Mouse (Mus musculus) CH12.LX (cell line): ENCODE data around the gene Olfr642. TPM values are rescaled to one million over a fixed set of nuclear protein-coding genes. Genes with fewer than 3 reads are reported as not detected.

ENCODE experiments used
- DNase-seq: peaks from one replicate; pipeline ENCODE4 v3.0.0-alpha.2; 2013; ENCODE audit errors: extremely low read depth
- H3K27ac ChIP-seq: 2 replicates; pipeline ENCODE4 v1.5.1; 2012; ENCODE audit warnings: low read depth, mild to moderate bottlenecking, control low read depth, moderate library complexity; ENCODE audit not compliant: insufficient read depth
- H3K27me3 ChIP-seq: replicated peaks from 2 replicates; pipeline ENCODE3; 2012; ENCODE audit warnings: inconsistent platforms
- H3K36me3 ChIP-seq, 2 experiments: replicated peaks in 1 of 2; 2 replicates each; pipeline versions ENCODE3 to v1.6.1; 2012; ENCODE audit warnings: inconsistent platforms in 1 of 2, low read length in 1 of 2, mild to moderate bottlenecking in 1 of 2, mixed read lengths in 1 of 2, moderate library complexity in 1 of 2; ENCODE audit not compliant: control insufficient read depth in 1 of 2, insufficient read depth in 1 of 2
- H3K4me1 ChIP-seq, 2 experiments: 2 replicates each; pipeline ENCODE4 v1.6.1; 2012; ENCODE audit warnings: inconsistent platforms in 1 of 2, moderate library complexity in 1 of 2; ENCODE audit not compliant: insufficient read depth in 2 of 2, control insufficient read depth in 1 of 2
- H3K4me2 ChIP-seq: 2 replicates; pipeline ENCODE4 v1.6.1; 2012; ENCODE audit warnings: low read depth, mild to moderate bottlenecking, control low read depth; ENCODE audit not compliant: poor library complexity, insufficient read depth, severe bottlenecking
- H3K4me3 ChIP-seq, 3 experiments: fragments of 150-350 bp in 1 of 3; sonication (generic) in 1 of 3; replicated peaks in 1 of 3; 2 replicates each; pipeline versions ENCODE3 to v1.5.1; 2011 to 2012; ENCODE audit warnings: low read depth in 2 of 3, low read length in 2 of 3, mild to moderate bottlenecking in 2 of 3, moderate library complexity in 2 of 3, control low read depth in 1 of 3, improper control_type of control experiment in 1 of 3, inconsistent platforms in 1 of 3, mixed read lengths in 1 of 3; ENCODE audit not compliant: poor library complexity in 1 of 3
- H3K79me2 ChIP-seq: replicated peaks from 2 replicates; pipeline ENCODE4 v1.6.1; 2012; ENCODE audit warnings: mild to moderate bottlenecking, moderate library complexity; ENCODE audit not compliant: control insufficient read depth, poor library complexity, insufficient read depth, severe bottlenecking; ENCODE audit errors: extremely low read depth
- H3K9ac ChIP-seq: 2 replicates; pipeline ENCODE4 v1.6.1; 2012; ENCODE audit warnings: low read depth, mild to moderate bottlenecking, control low read depth, moderate library complexity; ENCODE audit not compliant: insufficient read depth
- H3K9me3 ChIP-seq: replicated peaks from 2 replicates; pipeline ENCODE3; 2012; ENCODE audit warnings: low read length, inconsistent platforms, mixed read lengths
- BHLHE40 ChIP-seq: IDR thresholded peaks from 2 replicates; pipeline ENCODE4 v1.6.1; 2011; ENCODE audit warnings: mild to moderate bottlenecking, low read depth, low read length, improper control_type of control experiment
- CHD2 ChIP-seq: IDR thresholded peaks from 2 replicates; pipeline ENCODE4 v1.6.1; 2011; ENCODE audit warnings: low read length, improper control_type of control experiment
- EP300 ChIP-seq: IDR thresholded peaks from 2 replicates; pipeline ENCODE4 v1.6.1; 2011; ENCODE audit warnings: low read length, improper control_type of control experiment
- MEF2A ChIP-seq: IDR thresholded peaks from 2 replicates; pipeline ENCODE4 v1.6.1; 2014; ENCODE audit warnings: low read depth, mild to moderate bottlenecking, inconsistent platforms, low read length, improper control_type of control experiment, borderline replicate concordance
- NELFE ChIP-seq: IDR thresholded peaks from 2 replicates; pipeline ENCODE4 v1.6.1; 2011; ENCODE audit warnings: low read depth, low read length, improper control_type of control experiment
- PAX5 ChIP-seq: IDR thresholded peaks from 2 replicates; pipeline ENCODE4 v1.6.1; 2012; ENCODE audit warnings: low read length, inconsistent platforms, mixed read lengths
- RCOR1 ChIP-seq: conservative IDR thresholded peaks from 2 replicates; pipeline ENCODE4 v1.6.1; 2012; ENCODE audit warnings: low read depth, mild to moderate bottlenecking, inconsistent platforms, low read length, improper control_type of control experiment
- TCF12 ChIP-seq: IDR thresholded peaks from 2 replicates; pipeline ENCODE4 v1.6.1; 2014; ENCODE audit warnings: low read depth, mild to moderate bottlenecking, inconsistent platforms, low read length, improper control_type of control experiment
- USF1 ChIP-seq: IDR thresholded peaks from 2 replicates; pipeline ENCODE4 v1.6.1; 2014; ENCODE audit warnings: low read depth, mild to moderate bottlenecking, inconsistent platforms, low read length, improper control_type of control experiment
- USF2 ChIP-seq: conservative IDR thresholded peaks from 2 replicates; pipeline ENCODE4 v1.6.1; 2011; ENCODE audit warnings: low read depth, low read length, improper control_type of control experiment
- ZC3H11A ChIP-seq: IDR thresholded peaks from 2 replicates; pipeline ENCODE4 v1.6.1; 2012; ENCODE audit warnings: low read depth, mild to moderate bottlenecking, inconsistent platforms, low read length, improper control_type of control experiment
- ZKSCAN1 ChIP-seq: IDR thresholded peaks from 2 replicates; pipeline ENCODE4 v1.6.1; 2012; ENCODE audit warnings: low read depth, inconsistent platforms, low read length, improper control_type of control experiment, borderline replicate concordance
- ZMIZ1 ChIP-seq: IDR thresholded peaks from 2 replicates; pipeline ENCODE4 v1.6.1; 2012; ENCODE audit warnings: low read depth, mild to moderate bottlenecking, inconsistent platforms, low read length, improper control_type of control experiment
- ZNF384 ChIP-seq: IDR thresholded peaks from 2 replicates; pipeline ENCODE4 v1.6.1; 2012; ENCODE audit warnings: low read depth, low read length, improper control_type of control experiment, inconsistent platforms
- dilution Hi-C: fragments of 300-500 bp; cut with MboI; formaldehyde crosslinking; loops from 2 replicates; pipeline ENCODE4 v1.14.3; 2020; ENCODE audit warnings: low sequenced_read_pairs; ENCODE audit not compliant: extremely low pct_unique_long_range_greater_than_20kb, extremely low pct_ligation_motif_present
- in situ Hi-C: fragments of 300-500 bp; cut with MboI; formaldehyde crosslinking; loops from 3 replicates; pipeline ENCODE4 v1.14.3; 2019; ENCODE audit warnings: low sequenced_read_pairs, low pct_ligation_motif_present, low pct_unique_long_range_greater_than_20kb, mixed read lengths
- polyA plus RNA-seq: library from polyadenylated mRNA; unstranded; fragments of >175 nt; gene quantifications from 2 replicates; pipeline ENCODE4 v1.2.1, GENCODE M21; 2012; ENCODE audit warnings: low read depth; ENCODE audit not compliant: insufficient read length
- total RNA-seq, 2 experiments: library from RNA; depleted of rRNA; stranded (reverse); fragments of 300-350 nt in 1 of 2; fragments of >200 nt in 1 of 2; gene quantifications; 2 replicates each; pipeline ENCODE4 v1.2.3; 2012 to 2014

Olfr642 gene
- total and polyA plus RNA-seq, 3 experiments = not detected

GRCm38 (mm10) chr7:103998446-103998845 is 54.0 kb downstream of the Olfr642 start, which contains the start of gene Olfr638:
Olfr638 (plus strand) TSS chr7:103998746.
- Histone ChIP-seq H3K4me2 (no peak within 1 kb of the TSS), H3K79me2 (no peaks in the 10 kb centered on the region), H3K4me1 (no peaks in the 10 kb centered on the region), H3K4me3 (no peak within 1 kb of the TSS), H3K9me3 (no peaks in the 10 kb centered on the region), H3K9ac (no peak within 1 kb of the TSS), H3K36me3 (no peaks in the 10 kb centered on the region), H3K27ac (no peak within 1 kb of the TSS), H3K27me3 (no peaks in the 10 kb centered on the region)
- no peak for DNase-seq
- dilution Hi-C loops = no loop called here
- in situ Hi-C loops = no loop called here
- no peak for TF ChIP-seq ZKSCAN1
- no peak for TF ChIP-seq TCF12
- TF ChIP-seq ZMIZ1 = no peak
- TF ChIP-seq PAX5 = no peak
- TF ChIP-seq EP300 = no peak
- no peak for TF ChIP-seq BHLHE40
- no peak for TF ChIP-seq ZNF384
- TF ChIP-seq USF2 = no peak
- TF ChIP-seq NELFE = no peak
- TF ChIP-seq RCOR1 = no peak
- no peak for TF ChIP-seq ZC3H11A
- TF ChIP-seq CHD2 = no peak
- TF ChIP-seq MEF2A = no peak
- TF ChIP-seq USF1 = no peak

Other genes with a start within 250 kb of the Olfr642 start
Only the 20 nearest of the 30 such genes appear.
- not detected in 2 replicates for gene Olfr65, start 149.2 kb downstream of the Olfr642 start, total RNA-seq (2012; rRNA removed)
- not detected in 2 replicates for gene Olfr65, start 149.2 kb downstream of the Olfr642 start, total RNA-seq (2014; rRNA removed)
- not detected in 2 replicates for gene Olfr65, start 149.2 kb downstream of the Olfr642 start, polyA plus RNA-seq
- gene Olfr631, start 123.8 kb downstream of the Olfr642 start, total RNA-seq (2012; rRNA removed) = not detected in 2 replicates
- gene Olfr631, start 123.8 kb downstream of the Olfr642 start, total RNA-seq (2014; rRNA removed) = not detected in 2 replicates
- not detected in 2 replicates for gene Olfr631, start 123.8 kb downstream of the Olfr642 start, polyA plus RNA-seq
- gene Olfr632, start 118.3 kb downstream of the Olfr642 start, total RNA-seq (2012; rRNA removed) = not detected in 2 replicates
- not detected in 2 replicates for gene Olfr632, start 118.3 kb downstream of the Olfr642 start, total RNA-seq (2014; rRNA removed)
- not detected in 2 replicates for gene Olfr632, start 118.3 kb downstream of the Olfr642 start, polyA plus RNA-seq
- not detected in 2 replicates for gene Olfr633, start 108.2 kb downstream of the Olfr642 start, total RNA-seq (2012; rRNA removed)
- gene Olfr633, start 108.2 kb downstream of the Olfr642 start, total RNA-seq (2014; rRNA removed) = not detected in 2 replicates
- gene Olfr633, start 108.2 kb downstream of the Olfr642 start, polyA plus RNA-seq = not detected in 2 replicates
- not detected in 2 replicates for gene Olfr635, start 81.5 kb downstream of the Olfr642 start, total RNA-seq (2012; rRNA removed)
- gene Olfr635, start 81.5 kb downstream of the Olfr642 start, total RNA-seq (2014; rRNA removed) = not detected in 2 replicates
- 0.03 TPM in 1 of 2 replicates, not detected in the other for gene Olfr635, start 81.5 kb downstream of the Olfr642 start, polyA plus RNA-seq
- gene Olfr638, start 53.9 kb downstream of the Olfr642 start, total RNA-seq (2012; rRNA removed) = not detected in 2 replicates
- gene Olfr638, start 53.9 kb downstream of the Olfr642 start, total RNA-seq (2014; rRNA removed) = not detected in 2 replicates
- not detected in 2 replicates for gene Olfr638, start 53.9 kb downstream of the Olfr642 start, polyA plus RNA-seq
- gene Olfr639, start 35.4 kb downstream of the Olfr642 start, total RNA-seq (2012; rRNA removed) = not detected in 2 replicates
- gene Olfr639, start 35.4 kb downstream of the Olfr642 start, total RNA-seq (2014; rRNA removed) = not detected in 2 replicates
- gene Olfr639, start 35.4 kb downstream of the Olfr642 start, polyA plus RNA-seq = not detected in 2 replicates
- gene Olfr640, start 27.1 kb downstream of the Olfr642 start, total RNA-seq (2012; rRNA removed) = not detected in 2 replicates
- not detected in 2 replicates for gene Olfr640, start 27.1 kb downstream of the Olfr642 start, total RNA-seq (2014; rRNA removed)
- not detected in 2 replicates for gene Olfr640, start 27.1 kb downstream of the Olfr642 start, polyA plus RNA-seq
- gene Olfr641, start 17.2 kb downstream of the Olfr642 start, total RNA-seq (2012; rRNA removed) = not detected in 2 replicates
- gene Olfr641, start 17.2 kb downstream of the Olfr642 start, total RNA-seq (2014; rRNA removed) = not detected in 2 replicates
- gene Olfr641, start 17.2 kb downstream of the Olfr642 start, polyA plus RNA-seq = not detected in 2 replicates
- gene 4930516K23Rik, start 8.8 kb upstream of the Olfr642 start, total RNA-seq (2012; rRNA removed) = not detected in 2 replicates
- gene 4930516K23Rik, start 8.8 kb upstream of the Olfr642 start, total RNA-seq (2014; rRNA removed) = not detected in 2 replicates
- 0.04 TPM in 1 of 2 replicates, not detected in the other for gene 4930516K23Rik, start 8.8 kb upstream of the Olfr642 start, polyA plus RNA-seq
- gene Olfr644, start 19.2 kb upstream of the Olfr642 start, total RNA-seq (2012; rRNA removed) = not detected in 2 replicates
- not detected in 2 replicates for gene Olfr644, start 19.2 kb upstream of the Olfr642 start, total RNA-seq (2014; rRNA removed)
- gene Olfr644, start 19.2 kb upstream of the Olfr642 start, polyA plus RNA-seq = not detected in 2 replicates
- not detected in 2 replicates for gene Olfr645, start 32.8 kb upstream of the Olfr642 start, total RNA-seq (2012; rRNA removed)
- not detected in 2 replicates for gene Olfr645, start 32.8 kb upstream of the Olfr642 start, total RNA-seq (2014; rRNA removed)
- not detected in 2 replicates for gene Olfr645, start 32.8 kb upstream of the Olfr642 start, polyA plus RNA-seq
- not detected in 2 replicates for gene Olfr646, start 52.2 kb upstream of the Olfr642 start, total RNA-seq (2012; rRNA removed)
- not detected in 2 replicates for gene Olfr646, start 52.2 kb upstream of the Olfr642 start, total RNA-seq (2014; rRNA removed)
- gene Olfr646, start 52.2 kb upstream of the Olfr642 start, polyA plus RNA-seq = not detected in 2 replicates
- gene Ubqln5, start 77.2 kb upstream of the Olfr642 start, total RNA-seq (2012; rRNA removed) = not detected in 2 replicates
- gene Ubqln5, start 77.2 kb upstream of the Olfr642 start, total RNA-seq (2014; rRNA removed) = not detected in 2 replicates
- not detected in 2 replicates for gene Ubqln5, start 77.2 kb upstream of the Olfr642 start, polyA plus RNA-seq
- not detected in 2 replicates for gene Olfr643, start 84.7 kb upstream of the Olfr642 start, total RNA-seq (2012; rRNA removed)
- not detected in 2 replicates for gene Olfr643, start 84.7 kb upstream of the Olfr642 start, total RNA-seq (2014; rRNA removed)
- not detected in 2 replicates for gene Olfr643, start 84.7 kb upstream of the Olfr642 start, polyA plus RNA-seq
- not detected in 2 replicates for gene Ubqln3, start 90.6 kb upstream of the Olfr642 start, total RNA-seq (2012; rRNA removed)
- not detected in 2 replicates for gene Ubqln3, start 90.6 kb upstream of the Olfr642 start, total RNA-seq (2014; rRNA removed)
- gene Ubqln3, start 90.6 kb upstream of the Olfr642 start, polyA plus RNA-seq = not detected in 2 replicates
- not detected in 2 replicates for gene Ubqlnl, start 97.9 kb upstream of the Olfr642 start, total RNA-seq (2012; rRNA removed)
- gene Ubqlnl, start 97.9 kb upstream of the Olfr642 start, total RNA-seq (2014; rRNA removed) = not detected in 2 replicates
- not detected in 2 replicates for gene Ubqlnl, start 97.9 kb upstream of the Olfr642 start, polyA plus RNA-seq
- gene Olfm5, start 112.2 kb upstream of the Olfr642 start, total RNA-seq (2012; rRNA removed) = not detected in 2 replicates
- gene Olfm5, start 112.2 kb upstream of the Olfr642 start, total RNA-seq (2014; rRNA removed) = not detected in 2 replicates
- not detected in 2 replicates for gene Olfm5, start 112.2 kb upstream of the Olfr642 start, polyA plus RNA-seq
- gene Olfr648, start 130.7 kb upstream of the Olfr642 start, total RNA-seq (2012; rRNA removed) = not detected in 2 replicates
- gene Olfr648, start 130.7 kb upstream of the Olfr642 start, total RNA-seq (2014; rRNA removed) = not detected in 2 replicates
- not detected in 2 replicates for gene Olfr648, start 130.7 kb upstream of the Olfr642 start, polyA plus RNA-seq
- not detected in 2 replicates for gene Olfr649, start 143.3 kb upstream of the Olfr642 start, total RNA-seq (2012; rRNA removed)
- not detected in 2 replicates for gene Olfr649, start 143.3 kb upstream of the Olfr642 start, total RNA-seq (2014; rRNA removed)
- not detected in 2 replicates for gene Olfr649, start 143.3 kb upstream of the Olfr642 start, polyA plus RNA-seq